Mouse (Mus musculus) duodenum, adult 2 months (tissue): ENCODE measurements around the gene Prss2. TPM values are rescaled to one million over a fixed set of nuclear protein-coding genes. Genes with fewer than 3 reads are reported as not detected.

Experiments
- polyA plus RNA-seq: library from polyadenylated mRNA; depleted of rRNA; stranded (reverse); fragments of >200 nt; gene quantifications from 2 replicates; pipeline ENCODE4 v1.2.3, GENCODE M21; 2012; ENCODE audit warnings: low replicate concordance; rRNA removed

The Prss2 gene
- polyA plus RNA-seq: 13.3 and 6,184 TPM in 2 replicates

DNA sequence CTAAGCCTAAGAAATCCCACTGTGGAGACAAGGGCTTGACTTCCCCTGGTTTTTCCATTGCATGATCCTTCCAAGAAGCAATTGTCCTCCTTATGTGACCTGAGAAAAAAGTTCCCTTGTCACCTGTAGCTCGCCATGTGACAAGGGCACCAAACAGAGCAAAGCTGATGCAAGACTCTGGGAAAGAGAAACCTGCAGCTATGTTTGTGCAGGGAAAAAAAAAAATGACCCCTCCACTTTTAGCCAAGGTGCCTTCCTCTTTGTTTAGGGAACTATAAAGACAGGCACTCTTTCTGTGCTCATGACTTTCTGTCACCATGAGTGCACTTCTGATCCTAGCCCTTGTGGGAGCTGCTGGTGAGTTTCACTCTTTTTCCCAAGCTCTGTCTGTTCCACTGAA is at the start of gene Prss2:
TSS of gene Prss2 (plus strand) at position 301 of the 400 bp plus-strand sequence.

Other genes starting within 250 kb of the Prss2 start
- 8.9 and 6,055 TPM in 2 replicates for gene Try4, start 219.5 kb upstream of the Prss2 start, polyA plus RNA-seq
- 4.8 and 3,560 TPM in 2 replicates for gene Try5, start 204.9 kb upstream of the Prss2 start, polyA plus RNA-seq
- 0.13 and 63.8 TPM in 2 replicates for gene Try10, start 167.7 kb upstream of the Prss2 start, polyA plus RNA-seq
- 0.83 and 678 TPM in 2 replicates for gene Prss3, start 144.1 kb upstream of the Prss2 start, polyA plus RNA-seq
- 0.14 and 207 TPM in 2 replicates for gene Gm5771, start 129.4 kb upstream of the Prss2 start, polyA plus RNA-seq
- 29.5 TPM in 1 of 2 replicates, not detected in the other for gene Gm10334, start 75.6 kb upstream of the Prss2 start, polyA plus RNA-seq
- gene Prss1, start 62.9 kb upstream of the Prss2 start, polyA plus RNA-seq: 18.2 TPM in 1 of 2 replicates, not detected in the other
- 1.2 and 2.4 TPM in 2 replicates for gene Ephb6, start 83.7 kb downstream of the Prss2 start, polyA plus RNA-seq
- gene Trpv6, start 114.6 kb downstream of the Prss2 start, polyA plus RNA-seq: 15.3 TPM in 1 of 2 replicates, not detected in the other
- gene Trpv5, start 159.0 kb downstream of the Prss2 start, polyA plus RNA-seq: not detected in 2 replicates
- 0.19 TPM in 1 of 2 replicates, not detected in the other for gene Llcfc1, start 162.6 kb downstream of the Prss2 start, polyA plus RNA-seq
- gene Kel, start 182.6 kb downstream of the Prss2 start, polyA plus RNA-seq: 0.07 TPM in 1 of 2 replicates, not detected in the other